13 mouse cellular contexts compared by ENCODE assay signal in the genomic region with DNA sequence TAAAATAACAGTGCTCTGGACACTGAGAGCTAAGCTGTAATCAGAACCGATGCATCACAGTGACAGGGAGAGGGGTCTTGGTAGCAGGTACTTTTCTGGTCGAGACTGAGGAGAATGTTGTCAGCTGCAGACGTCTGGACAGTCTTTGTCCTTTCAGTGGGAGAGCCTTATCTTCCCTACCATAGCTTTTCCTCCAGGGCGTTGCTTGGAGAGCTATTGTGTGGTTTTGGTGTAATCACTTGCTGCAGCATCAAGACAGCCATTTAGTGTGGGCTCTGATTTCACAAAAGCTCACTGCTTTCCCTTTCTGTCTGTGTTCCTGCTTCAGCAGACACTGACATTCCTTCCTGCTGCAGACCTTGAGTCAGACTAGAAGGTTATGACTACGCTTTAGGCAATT.
DNase-seq lines count a peak whose midpoint lies in the region; ATAC-seq and TF ChIP-seq lines count a peak whose summit lies in the region.
"Had no signal": no experiment of that assay in that cellular context is flagged by ENCODE, and none has a peak within 500 bp of the region (broad histone marks: within the 10 kb centered on the region; RNA-seq: fewer than 3 reads in every experiment).

No protein-coding gene starts in this region.

- H3K9ac ChIP-seq in hindbrain, embryonic 14.5 days = peak overlapping the region; percentile 2; the same call in 1 of the 2 replicates

- no peak overlapping the region for H3K4me2 ChIP-seq in hindbrain, embryonic 14.5 days (replicated peaks)

- peak; percentile 17 for DNase-seq in embryo, embryonic 10 days (ENCODE audit: low spot score)
- no peak for DNase-seq in embryo, embryonic 9.5 days (ENCODE audit: extremely low spot score)
- no peak for DNase-seq in hindbrain, embryonic 14.5 days (ENCODE audit: low spot score)
- no peak for DNase-seq in hindbrain, embryonic 10.5 days (ENCODE audit: low spot score)
- DNase-seq in brain, embryonic 14.5 days (ENCODE audit: low read depth) = peak; percentile 47
- no peak for DNase-seq in spleen, postnatal 14 days (ENCODE audit: low spot score in 2 of 2)
- no peak for DNase-seq in cerebellum, postnatal 4 days (ENCODE audit: low spot score in 2 of 2)
- DNase-seq: adrenal gland, postnatal 36 days; cerebellum, adult 2 months; kidney, adult 11 months; layer of hippocampus, adult 9-11 months; thymus, postnatal 36 days had no signal

- no peaks in the 10 kb centered on the region for H3K36me3 ChIP-seq in hindbrain, embryonic 14.5 days (replicated peaks; ENCODE audit: control insufficient read depth, insufficient read depth)
- no peaks in the 10 kb centered on the region for H3K36me3 ChIP-seq in hindbrain, embryonic 10.5 days

- H3K4me1 ChIP-seq in hindbrain, embryonic 14.5 days (replicated peaks; ENCODE audit: control insufficient read depth, insufficient read depth, low read length) = no peaks in the 10 kb centered on the region
- 0 out of 2 replicates have a peak, but pooled peaks cover 5% of the 10 kb centered on the region for H3K4me1 ChIP-seq in hindbrain, embryonic 10.5 days (replicated peaks)

- no peak for TF ChIP-seq CTCF in brain, embryonic 14.5 days (IDR thresholded peaks at IDR 0.05; ENCODE audit: borderline replicate concordance, extremely low read depth, insufficient read depth, insufficient read length)

- ATAC-seq in hindbrain, embryonic 14.5 days (ENCODE audit: low FRiP score) = no peak
- peak; percentile 84 for ATAC-seq in megakaryocyte progenitor cell, adult 5-6 weeks (replicated peaks; ENCODE audit: poor library complexity)

- WGBS in hindbrain, embryonic 14.5 days = 40% methylated on average over 5 of the region's 5 CpGs
- WGBS in hindbrain, embryonic 10.5 days = 53% methylated on average over 5 of the region's 5 CpGs

- peak overlapping the region; percentile 61 for H3K27ac ChIP-seq in hindbrain, embryonic 14.5 days
- H3K27ac ChIP-seq in hindbrain, embryonic 10.5 days = no peak overlapping the region; the same call in 1 of the 2 replicates

- no peaks in the 10 kb centered on the region for H3K9me3 ChIP-seq in hindbrain, embryonic 14.5 days (ENCODE audit: control insufficient read depth, low read length)
- H3K9me3 ChIP-seq in hindbrain, embryonic 10.5 days = no peaks in the 10 kb centered on the region

- H3K4me3 ChIP-seq in hindbrain, embryonic 14.5 days (replicated peaks; ENCODE audit: low read length) = no peak overlapping the region
- H3K4me3 ChIP-seq in hindbrain, embryonic 10.5 days = no peak overlapping the region

- TF ChIP-seq POLR2A in brain, embryonic 14.5 days (IDR thresholded peaks at IDR 0.05; ENCODE audit: borderline replicate concordance, extremely low read depth, insufficient read depth, insufficient read length, poor library complexity, severe bottlenecking) = no peak

- no peaks in the 10 kb centered on the region for H3K27me3 ChIP-seq in hindbrain, embryonic 14.5 days (ENCODE audit: control insufficient read depth, insufficient read depth, low read length)
- no peaks in the 10 kb centered on the region for H3K27me3 ChIP-seq in hindbrain, embryonic 10.5 days (ENCODE audit: insufficient read depth, poor library complexity, severe bottlenecking)

Comparison
In these comparisons a context has a peak if more than half of its experiments do, and no peak if none do; other contexts are left out.
1. DNase-seq: peak in embryo, embryonic 10 days (single experiment) and brain, embryonic 14.5 days (single experiment); none in embryo, embryonic 9.5 days (single experiment), hindbrain, embryonic 14.5 days (single experiment), hindbrain, embryonic 10.5 days (single experiment), spleen, postnatal 14 days (0 of 2) and cerebellum, postnatal 4 days (0 of 2).